Mouse (Mus musculus): ENCODE results near the gene Hbq1b. TPM values are rescaled to one million over a fixed set of nuclear protein-coding genes. Genes with fewer than 3 reads are reported as not detected.

Hbq1b gene
- polyA plus RNA-seq, 1 experiment = 62.0 TPM

- TF ChIP-seq POLR2A (IDR thresholded peaks at IDR 0.05; ENCODE audit: low read depth, low read length) = no peak
- TF ChIP-seq CTCF (IDR thresholded peaks at IDR 0.05; ENCODE audit: extremely low read depth, insufficient read depth, insufficient read length, insufficient replicate concordance) = no peak
- 86% methylated on average over 5 of the region's 5 CpGs for WGBS
Measured at GRCm38 (mm10) chr11:32331861-32332260, 45.1 kb downstream of the Hbq1b start.

GRCm38 (mm10) chr11:32333235-32333634 lies 46.5 kb downstream of the Hbq1b start:
- Histone ChIP-seq H3K27ac (ENCODE audit: insufficient read depth, low read length) (no peak overlapping the region), H3K36me3 (ENCODE audit: control insufficient read depth, insufficient read depth, low read length) (no peaks in the 10 kb centered on the region), H3K4me3 (ENCODE audit: extremely low read depth, insufficient read depth, insufficient read length) (no peak overlapping the region), H3K27me3 (ENCODE audit: control insufficient read depth, insufficient read depth, low read length) (no peaks in the 10 kb centered on the region), H3K4me1 (ENCODE audit: control insufficient read depth, insufficient read depth, insufficient read length) (no peaks in the 10 kb centered on the region)
- no peak for DNase-seq (ENCODE audit: low read depth in 1 of 2, low spot score in 2 of 2)
- WGBS = 82% methylated on average over 2 of the region's 2 CpGs
- TF ChIP-seq CTCF (IDR thresholded peaks at IDR 0.05; ENCODE audit: extremely low read depth, insufficient read depth, insufficient read length, insufficient replicate concordance) (no peak), POLR2A (IDR thresholded peaks at IDR 0.05; ENCODE audit: low read depth, low read length) (no peak)

More at GRCm38 (mm10) chr11:32331861-32332260, 45.1 kb downstream of the Hbq1b start:
- no peak overlapping the region for H3K4me3 ChIP-seq (ENCODE audit: extremely low read depth, insufficient read depth, insufficient read length)
- no peak for DNase-seq (ENCODE audit: low read depth in 1 of 2, low spot score in 2 of 2)
- no peak overlapping the region for H3K27ac ChIP-seq (ENCODE audit: insufficient read depth, low read length)
- no peaks in the 10 kb centered on the region for H3K27me3 ChIP-seq (ENCODE audit: control insufficient read depth, insufficient read depth, low read length)
- H3K4me1 ChIP-seq (ENCODE audit: control insufficient read depth, insufficient read depth, insufficient read length) = no peaks in the 10 kb centered on the region
- no peaks in the 10 kb centered on the region for H3K36me3 ChIP-seq (ENCODE audit: control insufficient read depth, insufficient read depth, low read length)

- H3K27me3 ChIP-seq (ENCODE audit: control insufficient read depth, insufficient read depth, low read length) = no peaks in the 10 kb centered on the region
- no peak overlapping the region for H3K4me3 ChIP-seq (ENCODE audit: extremely low read depth, insufficient read depth, insufficient read length)
Measured at GRCm38 (mm10) chr11:32336435-32336907, 49.7 kb downstream of the Hbq1b start.

More at GRCm38 (mm10) chr11:32336435-32336907, 49.7 kb downstream of the Hbq1b start:
- Histone ChIP-seq H3K36me3 (ENCODE audit: control insufficient read depth, insufficient read depth, low read length) (no peaks in the 10 kb centered on the region), H3K27ac (ENCODE audit: insufficient read depth, low read length) (no peak overlapping the region), H3K4me1 (ENCODE audit: control insufficient read depth, insufficient read depth, insufficient read length) (no peaks in the 10 kb centered on the region)
- no peak for DNase-seq (ENCODE audit: low read depth in 1 of 2, low spot score in 2 of 2)
- 87% methylated on average over 6 of the region's 6 CpGs for WGBS
- no peak for TF ChIP-seq POLR2A (IDR thresholded peaks at IDR 0.05; ENCODE audit: low read depth, low read length)
- TF ChIP-seq CTCF (IDR thresholded peaks at IDR 0.05; ENCODE audit: extremely low read depth, insufficient read depth, insufficient read length, insufficient replicate concordance) = no peak

Other genes starting within 250 kb of the Hbq1b start
- gene Il9r, start 86.7 kb upstream of the Hbq1b start, polyA plus RNA-seq (2012; rRNA removed) = 27.6 and 36.0 TPM in 2 replicates
- 29.7 and 32.5 TPM in 2 replicates for gene Snrnp25, start 81.5 kb upstream of the Hbq1b start, polyA plus RNA-seq (2012; rRNA removed)
- 52.3 and 55.3 TPM in 2 replicates for gene Rhbdf1, start 64.7 kb upstream of the Hbq1b start, polyA plus RNA-seq (2012; rRNA removed)
- 10.4 and 11.1 TPM in 2 replicates for gene Mpg, start 60.5 kb upstream of the Hbq1b start, polyA plus RNA-seq (2012; rRNA removed)
- 76.9 and 87.3 TPM in 2 replicates for gene Nprl3, start 19.3 kb upstream of the Hbq1b start, polyA plus RNA-seq (2012; rRNA removed)
- 0.21 TPM in 1 of 2 replicates, not detected in the other for gene Hba-x, start 10.6 kb upstream of the Hbq1b start, polyA plus RNA-seq (2012; rRNA removed)
- gene Hba-a1, start 3.5 kb upstream of the Hbq1b start, polyA plus RNA-seq (2012; rRNA removed) = 52,565 and 79,309 TPM in 2 replicates
- gene Hba-a2, start 9.5 kb downstream of the Hbq1b start, polyA plus RNA-seq (2012; rRNA removed) = 85,032 and 127,038 TPM in 2 replicates
- 6.4 and 12.1 TPM in 2 replicates for gene Hbq1a, start 13.1 kb downstream of the Hbq1b start, polyA plus RNA-seq (2012; rRNA removed)
- 2.2 and 2.8 TPM in 2 replicates for gene Sh3pxd2b, start 60.9 kb downstream of the Hbq1b start, polyA plus RNA-seq (2012; rRNA removed)
- 2.4 and 3.1 TPM in 2 replicates for gene Ubtd2, start 168.4 kb downstream of the Hbq1b start, polyA plus RNA-seq (2012; rRNA removed)
- 0.16 and 0.54 TPM in 2 replicates for gene Efcab9, start 245.1 kb downstream of the Hbq1b start, polyA plus RNA-seq (2012; rRNA removed)
- gene Stk10, start 246.3 kb downstream of the Hbq1b start, polyA plus RNA-seq (2012; rRNA removed) = 82.8 and 87.0 TPM in 2 replicates